Mouse (Mus musculus): Measurements from ENCODE around the gene Pom121.

GRCm38 (mm10) chr5:135345989-135346388, 48.4 kb downstream of the Pom121 start:
- no peak for TF ChIP-seq CTCF (IDR thresholded peaks at IDR 0.05; ENCODE audit: low read depth, low read length)
- TF ChIP-seq TAL1 (conservative IDR thresholded peaks at IDR 0.05; ENCODE audit: low read depth, low read length): no peak
